Mouse (Mus musculus): ENCODE data around the gene Cbx2.
A peak's percentile ranks its signal among the peaks of the same experiment; 100 is the strongest.

Gene Cbx2

DNA sequence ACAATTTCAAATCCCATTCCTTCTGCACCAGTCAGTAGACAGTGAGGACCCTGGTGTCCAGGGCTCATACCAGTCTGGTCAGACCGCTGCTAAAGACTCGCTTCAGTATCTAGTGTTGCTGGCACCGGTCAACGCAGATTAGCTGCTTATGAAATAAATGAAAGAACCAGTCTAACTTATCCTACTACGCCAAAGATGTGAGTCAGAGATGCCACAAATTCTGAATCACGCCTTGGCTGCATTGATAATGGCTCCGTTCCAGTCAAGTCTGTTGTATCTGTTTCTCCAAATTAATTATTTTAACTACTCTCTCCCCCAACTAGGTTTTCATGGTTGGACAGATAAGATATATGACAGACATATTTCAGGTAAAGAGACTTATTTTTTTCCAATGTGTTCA, 1.6 kb upstream of the Cbx2 start:
- DNase-seq: no peak

DNA sequence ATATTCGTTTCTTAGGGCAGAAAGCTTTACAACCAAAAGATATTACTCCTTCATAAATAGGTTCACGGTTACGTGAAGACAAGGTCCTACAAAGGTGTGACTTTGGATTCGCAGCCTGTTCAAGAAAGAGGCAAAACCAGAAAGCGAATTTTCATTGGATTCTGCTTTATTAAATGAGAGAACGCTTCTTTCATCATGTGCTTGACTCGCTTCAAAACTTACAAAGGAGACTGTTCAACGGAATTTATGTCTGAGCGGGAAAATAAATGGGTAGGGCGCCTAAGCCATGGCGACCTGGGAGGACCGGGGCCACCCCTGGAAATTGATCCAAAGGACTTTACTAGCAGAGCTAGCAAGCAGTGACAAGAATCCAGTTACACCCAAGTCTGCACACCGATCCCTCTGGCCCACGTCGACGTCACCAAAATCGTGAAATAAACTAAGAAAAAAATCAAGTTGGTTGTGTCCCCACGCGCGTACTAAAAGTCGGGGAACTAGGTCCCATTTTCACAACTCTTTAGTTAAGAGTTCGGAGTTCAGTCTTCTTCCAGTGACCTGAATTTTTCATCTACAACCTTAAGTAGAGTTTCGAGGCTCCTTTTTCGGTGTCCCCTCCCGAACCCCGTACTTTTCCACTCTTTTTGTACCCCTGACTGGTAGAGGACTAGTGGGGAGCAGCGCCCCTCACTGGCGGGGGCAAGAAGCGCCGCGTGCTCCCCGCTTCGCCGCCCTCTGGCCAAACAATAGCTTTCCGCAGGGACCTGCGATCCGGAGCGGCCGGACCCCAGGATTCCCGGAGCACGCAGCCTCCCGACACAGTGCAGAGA, 481 bp upstream of the Cbx2 start:
- DNase-seq: no peak

DNA sequence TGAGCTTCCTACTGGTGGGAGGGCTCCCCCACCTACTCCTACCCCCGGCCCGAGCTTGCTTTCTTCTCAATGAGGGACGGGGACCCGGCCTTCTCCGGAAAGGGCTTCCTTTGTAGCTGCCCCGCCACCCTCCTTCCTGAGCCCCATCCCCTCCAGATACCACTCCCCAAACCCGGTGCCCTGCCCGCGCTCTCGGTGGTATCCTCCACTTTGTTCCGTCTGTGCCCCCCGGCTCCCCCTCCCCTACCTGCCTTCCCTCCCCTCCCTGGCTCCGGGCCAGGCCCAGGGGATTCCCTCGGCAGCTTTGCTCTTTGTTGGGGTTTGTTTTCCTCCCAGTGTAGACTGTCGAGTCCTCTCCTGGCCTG, 836 bp downstream of the Cbx2 start:
- peak; percentile 22 to 43 for DNase-seq

DNA sequence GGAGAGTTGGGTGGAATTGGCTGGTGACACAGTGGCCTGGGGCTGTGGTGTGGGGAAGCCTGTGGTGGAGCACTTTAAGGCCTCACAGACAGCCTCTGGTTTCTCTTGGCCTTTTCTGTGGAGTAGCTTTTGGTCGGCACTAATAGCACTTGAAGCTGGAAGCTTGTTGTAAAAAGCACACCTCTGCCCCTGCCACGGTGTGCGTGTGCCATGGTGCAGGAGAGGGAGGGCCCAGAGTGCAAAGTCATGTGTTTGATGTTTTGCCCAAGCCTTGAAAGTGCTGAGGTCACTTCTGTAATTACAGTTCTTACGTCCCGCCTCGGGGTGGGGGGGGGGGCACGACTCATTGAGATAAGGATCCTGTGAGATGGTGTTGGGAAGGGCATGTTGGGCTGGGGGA, 1.5 kb downstream of the Cbx2 start:
- DNase-seq: no peak

DNA sequence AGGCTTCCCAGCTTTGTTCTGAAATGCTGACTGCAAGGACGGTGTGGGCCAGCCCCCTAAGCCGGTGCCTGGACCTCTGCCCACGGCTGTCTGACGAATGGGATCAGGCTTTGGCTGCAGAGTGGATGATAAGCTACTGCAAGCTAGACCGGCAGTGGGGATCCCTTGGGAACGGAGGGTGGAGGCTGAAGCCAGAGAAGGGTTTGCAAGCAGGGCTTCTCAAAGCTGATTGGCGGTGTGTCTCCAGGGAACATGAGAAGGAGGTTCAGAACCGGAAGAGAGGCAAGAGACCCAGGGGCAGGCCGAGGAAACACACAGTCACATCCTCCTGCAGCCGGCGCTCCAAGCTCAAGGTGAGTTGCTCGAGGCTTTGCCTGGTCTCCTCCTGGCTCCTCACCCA, 3.4 kb downstream of the Cbx2 start:
- DNase-seq: peak in 1 of 2 experiments; percentile 29

DNA sequence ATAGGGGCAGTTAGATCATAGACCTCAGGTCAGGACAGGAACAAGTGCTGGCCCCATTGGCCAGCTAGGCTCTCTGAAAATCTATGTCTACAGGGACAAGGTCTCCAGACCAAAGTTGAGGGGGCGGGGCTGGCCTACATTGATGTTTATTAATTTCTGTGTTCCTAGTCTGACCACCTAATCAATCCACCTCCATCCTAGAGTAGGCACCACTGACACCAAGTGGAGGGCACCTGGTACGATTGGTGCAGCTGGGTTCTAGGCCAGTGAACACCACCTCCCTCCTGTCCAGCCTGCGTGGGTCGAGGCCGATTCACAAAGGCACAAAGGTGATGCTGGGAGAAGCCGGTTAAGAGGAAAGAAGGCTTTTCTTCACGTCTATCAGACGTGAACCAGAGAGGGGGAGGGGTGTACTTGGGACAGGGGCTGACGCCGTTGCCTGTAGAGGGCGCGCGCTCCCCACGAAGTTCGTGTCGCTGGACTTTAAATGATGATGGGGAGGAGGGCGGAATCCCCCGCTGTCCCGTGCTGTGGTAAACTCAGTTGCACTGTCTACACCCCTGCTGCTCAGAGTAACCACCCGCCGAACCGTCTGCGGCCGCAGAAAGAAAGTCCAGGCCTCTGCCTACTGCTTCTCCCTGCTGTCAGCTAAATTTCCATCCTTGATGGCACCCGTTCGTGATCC, 11.3 kb downstream of the Cbx2 start:
- DNase-seq: peak; percentile 85 to 90

DNA sequence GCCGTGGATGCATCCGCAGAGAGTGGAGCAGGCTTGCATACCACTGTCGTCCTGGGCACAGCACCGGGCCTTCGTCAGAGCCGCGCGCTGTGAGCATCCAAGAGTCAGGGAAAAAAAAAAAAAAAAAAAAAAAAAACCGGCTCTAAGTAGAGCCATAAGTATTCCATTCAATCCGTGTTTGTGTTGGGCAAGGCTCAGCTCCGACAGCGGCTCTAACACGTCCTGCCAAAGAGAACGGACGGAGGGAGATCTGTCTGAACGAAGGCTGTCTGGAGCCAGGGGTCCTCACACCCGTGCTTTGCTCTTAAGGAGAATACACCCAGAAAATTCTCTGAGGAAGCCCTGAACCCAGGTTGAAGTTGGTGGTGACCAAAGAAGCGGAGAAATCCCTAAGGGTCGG, 11.9 kb downstream of the Cbx2 start:
- DNase-seq: no peak

DNA sequence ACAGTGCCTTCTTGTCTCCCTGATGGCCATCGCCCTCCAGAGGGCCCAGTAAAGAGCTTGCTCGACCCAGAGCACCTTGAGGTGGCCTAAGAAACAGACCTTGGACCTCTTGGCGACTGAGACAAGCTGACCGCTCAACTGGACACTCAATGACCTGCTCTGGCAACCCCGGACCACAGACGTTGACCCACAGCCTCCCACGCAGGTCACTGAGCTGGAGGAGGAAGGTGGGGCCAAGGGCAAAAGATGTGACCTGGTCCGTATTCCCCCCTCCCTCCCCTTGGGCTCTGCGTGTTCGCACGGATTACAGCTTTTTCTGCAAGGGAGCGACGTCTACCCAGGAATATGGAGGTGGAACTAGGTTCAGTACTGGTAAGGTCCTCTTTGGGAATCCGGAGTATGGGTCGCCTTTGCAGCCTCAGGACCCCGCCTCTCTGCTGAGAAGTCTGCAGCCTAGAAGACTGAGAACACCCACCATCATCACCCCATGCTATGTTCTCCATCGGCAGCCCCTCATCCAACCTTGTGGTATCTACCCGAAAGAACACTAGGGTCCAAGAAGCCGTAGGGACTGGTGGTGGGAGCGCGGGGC, 12.4 kb downstream of the Cbx2 start:
- no peak for DNase-seq

DNA sequence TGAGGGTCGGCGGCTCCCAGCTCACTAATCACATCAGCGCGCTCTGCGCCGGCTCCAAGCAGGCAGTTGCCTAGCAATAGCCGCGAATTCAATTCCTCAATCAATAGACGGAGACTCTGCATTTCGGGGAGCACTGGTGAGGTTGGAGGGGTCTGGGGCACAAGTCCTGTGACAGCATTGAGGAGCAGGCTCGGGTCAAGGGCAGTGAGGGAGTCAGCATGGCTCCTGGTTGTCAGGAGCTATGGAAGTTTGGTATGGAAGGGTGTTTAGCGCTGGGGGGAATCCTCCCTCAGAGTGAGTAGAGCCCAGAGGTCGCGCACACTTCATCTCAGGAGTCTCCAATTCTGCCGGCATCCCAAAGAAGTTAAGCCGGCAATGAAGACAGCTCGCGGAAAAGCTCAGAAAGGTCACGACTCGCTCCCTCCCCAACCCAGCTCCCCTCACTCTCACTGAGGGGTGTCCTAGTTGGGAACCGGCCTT, 13.0 kb downstream of the Cbx2 start:
- no peak for DNase-seq

DNA sequence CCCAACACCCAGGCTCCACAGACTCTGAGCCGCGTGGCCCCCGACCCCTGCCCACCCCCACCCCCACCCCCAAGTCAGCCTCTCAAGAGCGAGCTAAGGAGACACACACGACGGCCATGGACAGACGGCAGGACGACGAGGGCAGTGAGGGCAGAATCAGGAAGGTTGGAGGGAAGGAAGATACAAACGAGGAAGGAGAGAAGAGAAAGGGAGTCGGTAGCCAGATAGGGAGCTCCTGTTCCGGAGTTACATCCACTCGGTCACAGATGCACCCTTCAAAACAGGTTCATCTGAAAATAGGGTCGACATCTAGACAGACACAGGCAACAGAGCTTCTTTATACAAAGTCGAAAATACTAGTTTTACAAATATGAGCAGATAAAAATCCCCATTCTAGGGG, 13.7 kb downstream of the Cbx2 start:
- DNase-seq: no peak

DNA sequence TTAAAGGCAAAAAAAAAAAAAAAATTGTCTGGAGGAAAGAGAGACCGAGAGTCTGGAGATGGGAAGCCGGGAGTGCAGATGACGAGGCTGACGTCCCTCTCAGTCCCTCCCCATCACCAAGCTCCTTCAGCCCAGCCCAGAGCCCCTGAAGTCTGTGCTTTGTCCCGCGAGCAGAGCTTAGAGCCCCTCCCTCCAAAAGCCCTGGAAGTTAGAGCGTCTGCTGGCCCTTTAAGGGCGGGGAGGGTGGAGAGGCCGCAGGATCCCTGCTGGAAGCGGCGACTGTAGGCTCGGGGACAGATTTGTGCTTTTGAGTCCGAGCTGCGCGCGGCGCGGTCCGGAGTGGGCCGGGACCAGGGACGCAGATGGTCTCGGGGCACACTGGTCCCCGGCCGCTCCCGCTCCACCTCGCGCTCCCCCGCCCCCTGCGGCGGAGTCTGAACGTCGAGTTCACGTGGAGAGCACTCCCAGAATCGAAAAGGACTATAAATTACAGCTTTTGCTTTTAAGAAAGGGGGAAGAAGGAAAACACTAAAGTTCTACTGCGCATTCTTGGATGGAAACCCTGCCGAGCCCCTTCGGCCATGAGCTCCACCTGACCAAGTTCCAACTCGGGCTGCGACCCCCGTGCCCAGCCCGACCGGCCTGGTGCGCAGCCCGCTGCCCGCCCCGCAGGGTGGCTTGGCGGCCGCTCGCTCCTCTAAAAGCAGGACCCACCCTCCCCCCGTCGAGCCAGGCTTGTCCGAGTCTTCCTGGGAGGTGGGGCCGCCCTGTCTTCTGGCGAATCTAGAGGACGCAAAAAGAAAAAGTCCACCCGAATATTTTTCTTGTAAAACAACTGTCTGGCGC, 14.4 kb downstream of the Cbx2 start:
- peak in 1 of 2 experiments; percentile 41 for DNase-seq

DNA sequence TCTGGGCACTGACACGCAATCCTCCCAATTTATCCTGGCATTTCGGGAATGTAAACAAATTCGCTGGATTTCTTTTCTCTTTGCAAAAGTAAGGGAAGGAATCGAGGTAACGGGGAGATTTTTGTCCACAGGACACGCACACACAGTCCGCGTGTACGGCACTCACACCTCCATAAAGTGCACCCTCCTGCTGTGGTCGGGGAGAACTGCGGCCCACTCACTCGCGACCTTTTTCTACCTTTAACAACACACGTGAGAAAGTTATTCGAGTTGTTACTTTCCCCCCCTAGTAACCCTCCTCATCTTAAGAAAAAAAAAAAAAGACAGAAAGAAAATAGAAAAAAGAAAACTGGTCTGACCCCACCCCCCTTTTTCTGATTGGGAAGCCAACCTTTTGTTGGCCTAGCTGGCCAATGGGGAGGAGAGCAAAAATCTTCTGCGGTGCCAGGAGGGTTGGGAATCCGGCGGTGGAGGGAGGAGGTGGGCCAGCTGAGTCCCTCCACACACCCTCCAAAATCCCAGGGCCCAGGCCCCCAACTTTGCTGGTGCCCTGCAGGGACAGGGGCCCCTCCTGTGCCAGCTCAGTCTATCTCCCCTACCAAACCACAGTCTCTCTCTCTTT, 15.1 kb downstream of the Cbx2 start:
- DNase-seq: no peak

DNA sequence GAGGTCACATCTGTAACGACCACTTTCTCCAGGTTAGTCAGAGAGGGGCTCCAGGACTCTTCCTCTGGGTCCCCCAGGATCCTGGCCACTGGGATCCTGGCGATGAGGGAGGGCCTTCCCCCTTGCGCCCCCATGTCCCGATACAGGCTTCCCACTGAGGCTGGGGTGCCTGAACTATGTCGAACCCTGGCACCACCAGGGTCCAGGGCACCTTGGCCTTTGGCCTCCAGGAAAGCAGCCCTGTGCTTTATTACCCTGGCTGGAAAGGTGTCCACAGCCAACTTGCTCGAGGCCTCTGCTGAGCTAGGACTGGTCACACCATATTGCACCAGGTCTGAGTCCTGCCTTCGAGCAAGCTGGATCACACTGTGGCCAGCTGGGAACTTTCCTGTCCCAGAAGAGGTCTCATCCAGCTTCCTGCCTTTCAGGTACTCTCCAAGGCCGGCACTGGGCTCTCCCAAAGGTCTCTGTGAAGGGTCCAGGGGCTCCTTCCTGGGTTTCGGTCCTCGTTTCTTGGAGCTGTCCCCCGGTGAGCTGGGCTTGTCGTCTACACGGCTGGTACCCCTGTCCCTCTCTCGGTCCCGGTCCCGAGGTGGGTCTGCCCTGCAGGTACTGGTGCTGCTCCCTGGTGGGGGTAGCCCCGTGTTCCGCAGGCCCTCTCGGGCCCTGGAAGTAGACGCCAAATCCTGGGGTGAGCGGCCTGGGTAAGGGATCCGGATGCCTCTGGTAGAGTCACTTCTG, 16.2 kb downstream of the Cbx2 start:
- no peak for DNase-seq

DNA sequence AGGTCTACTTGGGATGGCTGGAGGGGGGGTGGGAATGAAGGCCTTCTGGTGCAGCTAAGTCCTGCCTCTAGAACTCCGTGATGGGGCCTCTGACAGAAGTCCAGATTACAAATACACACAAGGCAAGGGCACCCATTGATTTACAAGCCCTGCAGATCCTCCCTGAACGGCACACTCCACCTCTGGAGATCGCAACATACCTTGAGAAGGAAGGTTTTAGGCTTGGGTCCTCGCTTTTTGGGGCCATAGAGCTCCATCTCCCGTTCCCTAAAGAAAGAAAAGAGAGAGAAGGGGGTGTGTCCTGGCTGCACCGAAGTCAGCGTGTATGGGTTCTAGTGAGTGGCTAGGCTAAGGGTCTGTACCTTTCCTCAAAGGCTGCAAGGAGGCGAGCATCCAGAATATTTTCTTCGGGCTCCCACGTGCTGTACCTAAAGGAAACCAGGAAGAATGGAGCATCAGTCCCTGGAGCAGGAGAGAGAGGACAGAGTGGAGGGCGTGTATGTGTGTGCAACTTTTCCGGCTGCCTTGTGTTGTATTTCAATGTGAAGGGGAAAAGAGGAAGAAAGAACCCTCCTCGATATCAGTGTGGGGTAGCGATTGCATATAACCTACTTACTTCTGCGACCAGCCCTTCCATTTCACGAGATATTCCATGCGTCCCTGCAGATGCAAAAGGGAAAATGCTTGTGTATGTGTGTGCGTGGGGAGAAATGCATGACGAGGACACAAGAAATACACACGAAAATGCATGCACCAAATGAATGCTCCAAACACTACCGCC, 17.2 kb downstream of the Cbx2 start:
- DNase-seq: no peak

DNA sequence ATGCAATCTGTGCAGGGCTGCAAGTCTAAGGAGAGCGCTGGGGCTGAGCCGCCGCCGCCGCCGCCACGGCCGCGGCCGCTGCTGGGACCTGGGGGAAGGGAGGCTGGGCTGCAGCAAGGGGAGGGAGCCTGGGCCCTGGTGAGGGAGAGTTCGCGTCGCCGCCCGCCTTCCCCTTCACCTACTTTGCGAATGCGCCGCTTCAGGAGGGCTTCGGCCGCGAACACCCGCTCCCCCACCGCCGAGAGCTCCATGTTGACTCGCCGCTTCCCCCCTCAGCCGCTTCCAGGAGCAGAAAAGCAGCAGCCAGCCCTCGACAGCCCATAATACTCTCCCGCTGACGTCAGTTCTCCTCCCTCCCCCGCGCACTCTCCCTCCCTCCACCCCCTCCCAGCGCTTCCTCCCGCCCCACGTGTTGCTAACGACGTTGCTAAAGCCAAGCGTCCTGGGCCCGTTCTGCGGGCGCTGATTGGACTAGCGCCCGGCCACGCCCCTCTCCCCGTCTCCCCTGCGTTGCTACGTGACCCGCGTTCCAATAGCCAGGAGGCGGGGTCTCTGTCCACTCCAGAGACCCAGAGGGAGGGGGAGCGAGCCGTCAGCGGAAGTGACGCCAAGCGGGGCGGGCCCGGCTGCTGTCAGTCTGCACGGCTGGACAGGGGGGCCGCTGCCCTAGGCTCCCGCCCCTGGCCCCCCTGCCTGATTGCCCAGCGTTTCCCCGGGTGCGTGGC, 18.0 kb downstream of the Cbx2 start, which contains the start of gene Cbx8:
Gene Cbx8, minus strand, starts transcription at position 370 of the 725 bp plus-strand sequence.
- peak; percentile 99 to 100 for DNase-seq

DNA sequence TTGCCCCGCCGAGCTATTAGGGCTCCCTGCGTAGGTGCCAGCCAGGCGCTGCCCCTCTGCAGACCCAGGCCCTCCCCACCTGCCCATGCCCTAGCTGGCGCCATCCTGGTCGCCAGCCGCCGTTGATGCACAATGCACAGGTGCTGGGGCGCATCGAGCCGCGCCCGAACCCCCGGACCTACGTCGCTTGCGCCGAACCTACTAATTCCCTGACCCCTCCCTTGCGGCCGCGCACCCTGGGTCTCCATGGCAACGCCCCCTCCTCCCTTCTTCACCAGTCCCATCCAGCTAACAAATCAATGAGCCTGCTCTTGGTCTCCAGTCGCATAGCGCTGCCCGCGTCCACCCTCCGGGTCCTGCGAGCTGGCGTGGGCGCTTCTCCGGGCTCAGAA, 18.6 kb downstream of the Cbx2 start:
- no peak for DNase-seq

DNA sequence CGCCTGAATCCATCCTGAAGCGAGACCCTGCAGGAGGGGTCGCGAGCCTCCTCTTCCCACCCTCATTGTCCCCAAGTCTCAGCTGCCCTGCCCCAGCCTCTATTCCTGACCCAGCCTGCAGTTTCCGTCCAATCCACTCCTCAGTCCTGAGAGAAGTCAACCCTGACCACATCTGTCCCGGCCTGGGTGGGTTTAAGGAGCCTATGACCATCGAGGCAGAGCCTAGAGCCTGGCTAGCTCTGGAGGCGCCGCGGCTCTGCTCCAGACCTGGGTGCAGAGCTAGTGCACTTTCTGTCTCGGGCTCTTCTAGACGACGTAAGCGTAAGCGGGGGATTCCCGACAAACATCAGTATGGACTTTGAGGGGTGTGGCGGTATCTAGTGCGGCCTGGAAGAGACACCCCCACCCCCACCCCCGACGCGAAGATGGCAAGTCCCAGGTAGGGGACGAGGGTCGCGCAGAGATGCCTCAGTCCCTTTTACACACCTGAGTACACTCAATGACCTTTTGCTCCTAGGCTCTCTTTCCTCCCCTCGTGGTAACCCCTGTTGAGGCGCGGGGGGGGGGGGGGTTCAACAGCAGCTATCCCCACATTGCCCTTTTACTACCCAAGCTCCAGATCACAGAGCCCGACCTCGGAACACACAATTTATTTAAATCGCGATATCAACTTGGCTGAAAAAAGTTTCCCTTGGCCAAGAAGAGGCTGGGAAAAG, 19.1 kb downstream of the Cbx2 start:
- peak in 1 of 2 experiments; percentile 19 for DNase-seq

DNA sequence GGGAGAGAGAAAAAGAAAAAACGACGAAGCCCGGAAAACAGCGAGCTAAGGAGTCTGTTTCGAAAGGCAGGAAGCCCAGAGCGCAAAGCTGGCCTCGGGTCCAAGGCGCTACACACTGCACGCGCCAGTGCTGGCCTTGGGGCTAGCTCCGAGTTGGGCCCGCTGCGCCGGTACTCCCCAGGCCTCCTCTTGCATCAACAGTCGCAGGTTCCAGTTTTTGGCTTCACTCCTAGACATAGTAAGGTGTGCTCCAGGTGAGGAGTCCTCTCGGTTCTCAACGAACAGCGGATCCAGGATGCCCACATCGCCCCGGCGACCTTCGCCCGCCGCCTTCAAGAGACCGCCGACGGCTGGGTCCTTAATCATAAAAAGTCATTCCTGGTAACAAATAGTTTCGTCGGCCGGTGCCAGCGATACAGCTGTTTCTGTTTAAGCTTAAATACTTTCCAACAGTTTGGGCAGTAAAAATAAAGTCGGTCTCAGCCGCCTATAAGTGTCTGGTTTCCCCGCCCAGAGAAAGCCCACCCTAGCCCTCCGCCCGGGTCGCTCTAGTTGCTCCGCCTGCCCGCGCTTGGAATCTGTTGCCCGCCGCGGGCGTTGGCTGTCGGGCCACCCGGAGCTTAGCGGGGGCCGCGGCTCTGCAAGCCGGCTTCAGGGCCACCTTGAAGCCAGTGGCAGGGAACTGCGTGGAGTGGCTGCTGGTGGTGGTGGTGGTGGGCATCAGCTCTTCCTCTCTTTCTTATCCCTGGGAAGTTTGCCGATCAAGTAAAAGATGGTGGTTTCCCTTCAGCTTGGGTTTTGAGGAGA, 19.9 kb downstream of the Cbx2 start:
- DNase-seq: peak in 1 of 2 experiments; percentile 32

DNA sequence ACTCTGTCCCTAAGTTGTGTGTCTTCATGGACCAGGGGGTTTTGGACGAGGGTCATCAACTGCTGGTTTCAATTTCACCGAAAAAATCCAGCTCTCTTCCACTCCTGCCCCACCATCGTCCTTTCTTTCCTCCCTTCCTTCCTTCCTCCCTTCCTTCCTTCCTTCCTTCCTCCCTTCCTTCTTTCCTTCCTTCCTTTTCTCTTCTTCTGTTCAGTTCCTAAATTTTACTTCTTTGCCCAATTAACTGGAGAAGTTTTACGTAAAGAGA, 20.4 kb downstream of the Cbx2 start:
- no peak for DNase-seq

Measured in lung, postnatal 4 days (tissue).